Mouse (Mus musculus) midbrain, postnatal 0 days (tissue): ENCODE data around the gene Armc12. TPM values are rescaled to one million over a fixed set of nuclear protein-coding genes. Genes with fewer than 3 reads are reported as not detected.

Source experiments
- ATAC-seq: fragments of 200-750 bp; cut with Nextera tagmentation; 2 replicates; pipeline ENCODE4 v1.8.0; 2017; ENCODE audit warnings: moderate number of reproducible peaks, mild to moderate bottlenecking, moderate TSS enrichment, moderate library complexity; ENCODE audit not compliant: low FRiP score
- DNase-seq: peaks from one replicate; pipeline ENCODE4 v3.0.0-alpha.2; 2015; ENCODE audit warnings: low spot score
- H3K27ac ChIP-seq: fragments of 300-500 bp; sonication (generic); 2 replicates; pipeline ENCODE4 v1.5.1; 2014; ENCODE audit warnings: low read depth, mild to moderate bottlenecking, low read length, mixed read lengths
- H3K27me3 ChIP-seq: fragments of 300-500 bp; sonication (generic); 2 replicates; pipeline ENCODE4 v1.6.1; 2014; ENCODE audit warnings: low read length, control low read depth, mixed read lengths; ENCODE audit not compliant: insufficient read depth
- H3K36me3 ChIP-seq: fragments of 300-500 bp; sonication (generic); 2 replicates; pipeline ENCODE4 v1.6.1; 2014; ENCODE audit warnings: low read length, control low read depth, mixed read lengths; ENCODE audit not compliant: insufficient read depth
- H3K4me1 ChIP-seq: fragments of 300-500 bp; sonication (generic); 2 replicates; pipeline ENCODE4 v1.6.1; 2014; ENCODE audit warnings: mild to moderate bottlenecking, control low read depth, antibody characterized with exemption, low read length, mixed read lengths; ENCODE audit not compliant: insufficient read depth
- H3K4me2 ChIP-seq: fragments of 300-500 bp; sonication (generic); 2 replicates; pipeline ENCODE4 v1.6.1; 2014; ENCODE audit warnings: low read depth, mild to moderate bottlenecking, low read length, mixed read lengths; ENCODE audit not compliant: poor library complexity, severe bottlenecking
- H3K4me3 ChIP-seq: fragments of 300-500 bp; sonication (generic); 2 replicates; pipeline ENCODE4 v1.5.1; 2014; ENCODE audit warnings: low read depth, mild to moderate bottlenecking, low read length, moderate library complexity
- H3K9ac ChIP-seq: fragments of 300-500 bp; sonication (generic); replicated peaks from 2 replicates; pipeline ENCODE4 v1.6.1; 2014; ENCODE audit warnings: mild to moderate bottlenecking, low read length, moderate library complexity, mixed read lengths; ENCODE audit not compliant: poor library complexity, severe bottlenecking
- H3K9me3 ChIP-seq: fragments of 300-500 bp; sonication (generic); 2 replicates; pipeline ENCODE4 v1.6.1; 2016; ENCODE audit warnings: low read length, control low read depth
- CTCF ChIP-seq: IDR thresholded peaks from 2 replicates; pipeline ENCODE4 v1.5.1; 2016; ENCODE audit warnings: antibody characterized with exemption, mild to moderate bottlenecking
- WGBS: fragments of 180-500 bp; shearing (Covaris S2); extraction: QIAGEN DNeasy Blood & Tissue Kit; methylation state at CpG from one replicate; pipeline ENCODE4 v1.1.7; 2014; 5-methylcytosine and 5-hydroxymethylcytosine counted together
- polyA plus RNA-seq: library from polyadenylated mRNA; unstranded; fragments of >200 nt; fragmentation: Nextera tagmentation; extraction: Ambion mirVana; gene quantifications from 2 replicates; pipeline ENCODE4 v1.2.1, GENCODE M21; 2015
- total RNA-seq: library from RNA; depleted of rRNA; stranded (reverse); fragments of >200 nt; gene quantifications from 2 replicates; pipeline ENCODE4 v1.2.3, GENCODE M21; 2014

Gene Armc12
- total and polyA plus RNA-seq, 2 experiments from 2014 or later: not detected

GRCm38 (mm10) chr17:28515431-28516341, 14.9 kb upstream of the Armc12 start:
- Histone ChIP-seq H3K4me2 (no peak overlapping the region), H3K27ac (no peak overlapping the region), H3K4me1 (peaks cover 3% of the 10 kb centered on the region; the same call in 1 of the 2 replicates), H3K4me3 (no peak overlapping the region), H3K27me3 (0 out of 2 replicates have a peak, but pooled peaks cover 4% of the 10 kb centered on the region), H3K9me3 (no peaks in the 10 kb centered on the region), H3K36me3 (no peaks in the 10 kb centered on the region), H3K9ac (no peak overlapping the region)
- DNase-seq (no peak), ATAC-seq (no peak)
- no peak for TF ChIP-seq CTCF
- 73% methylated on average over 10 of the region's 10 CpGs for WGBS

GRCm38 (mm10) chr17:28516881-28517280, 13.7 kb upstream of the Armc12 start:
- Histone ChIP-seq H3K36me3 (no peaks in the 10 kb centered on the region), H3K4me2 (peak overlapping the region; percentile 95), H3K9ac (no peak overlapping the region), H3K4me1 (peaks cover 3% of the 10 kb centered on the region; the same call in 1 of the 2 replicates), H3K27ac (no peak overlapping the region), H3K4me3 (peak overlapping the region; percentile 52; the same call in 1 of the 2 replicates), H3K9me3 (no peaks in the 10 kb centered on the region), H3K27me3 (no peaks in the 10 kb centered on the region)
- 75% methylated on average over 4 of the region's 4 CpGs for WGBS
- DNase-seq (no peak), ATAC-seq (no peak)
- TF ChIP-seq CTCF: no peak

GRCm38 (mm10) chr17:28517441-28517955, 13.1 kb upstream of the Armc12 start, which contains the start of gene Fkbp5:
TSS of gene Fkbp5 (minus strand) at chr17:28517527.
- peak within 1 kb of the TSS; percentile 52 for H3K4me3 ChIP-seq
- no peaks in the 10 kb centered on the region for H3K36me3 ChIP-seq
- WGBS: 4% methylated on average over 16 of the region's 16 CpGs
- H3K9me3 ChIP-seq: no peaks in the 10 kb centered on the region
- peak within 1 kb of the TSS; percentile 69 for H3K27ac ChIP-seq
- peak within 1 kb of the TSS; percentile 95 for H3K4me2 ChIP-seq
- H3K9ac ChIP-seq: peak within 1 kb of the TSS; percentile 81
- peak; percentile 72 for DNase-seq
- no peaks in the 10 kb centered on the region for H3K27me3 ChIP-seq
- no peak for ATAC-seq
- TF ChIP-seq CTCF: no peak
- H3K4me1 ChIP-seq: peaks cover 5% of the 10 kb centered on the region; the same call in 1 of the 2 replicates

- Histone ChIP-seq H3K27me3 (no peaks in the 10 kb centered on the region), H3K4me1 (peaks cover 5% of the 10 kb centered on the region; the same call in 1 of the 2 replicates), H3K9ac (peak overlapping the region; percentile 81), H3K36me3 (no peaks in the 10 kb centered on the region), H3K4me3 (peak overlapping the region; percentile 52), H3K9me3 (no peaks in the 10 kb centered on the region), H3K4me2 (peak overlapping the region; percentile 95), H3K27ac (peak overlapping the region; percentile 69)
- DNase-seq (peak; percentile 81), ATAC-seq (peak; percentile 72)
- no peak for TF ChIP-seq CTCF
- under 1% methylated on average over 34 of the region's 46 CpGs for WGBS
These were observed 12.5 kb upstream of the Armc12 start for GRCm38 (mm10) chr17:28517956-28518614.

- peak overlapping the region; percentile 95 for H3K4me2 ChIP-seq
- H3K9ac ChIP-seq: peak overlapping the region; percentile 81
- WGBS: 16% methylated on average over 8 of the region's 8 CpGs
- H3K36me3 ChIP-seq: no peaks in the 10 kb centered on the region
- TF ChIP-seq CTCF: no peak
- H3K27ac ChIP-seq: peak overlapping the region; percentile 69
- H3K4me1 ChIP-seq: peaks cover 5% of the 10 kb centered on the region; the same call in 1 of the 2 replicates
- H3K27me3 ChIP-seq: no peaks in the 10 kb centered on the region
- ATAC-seq (no peak), DNase-seq (no peak)
- peak overlapping the region; percentile 52 for H3K4me3 ChIP-seq
- no peaks in the 10 kb centered on the region for H3K9me3 ChIP-seq
These were observed 12.0 kb upstream of the Armc12 start for GRCm38 (mm10) chr17:28518615-28519071.
